Mouse (Mus musculus) left cerebral cortex, postnatal 36 days (tissue): ENCODE measurements at regions not wholly inside any gene's neighbourhood (a gene's known extent, or its start where the extent isn't known, plus 50 kb on each side); places are given as distances from the start of the nearest gene placed in this dataset.
"Not testable (repeated sequence)": the region's sequence is repeated elsewhere in the genome, so short reads cannot be mapped to it uniquely, and the experiment has no call there.

ENCODE experiments used
- DNase-seq, 2 experiments: peaks; one replicate each; pipeline ENCODE4 v3.0.0; 2021 to 2022; ENCODE audit warnings: low spot score in 2 of 2, mixed read lengths in 1 of 2
- intact Hi-C: fragments of 180-260 bp; cut with DNase I; formaldehyde crosslinking; loops from one replicate; pipeline ENCODE4 v1.15.1; 2025

DNA sequence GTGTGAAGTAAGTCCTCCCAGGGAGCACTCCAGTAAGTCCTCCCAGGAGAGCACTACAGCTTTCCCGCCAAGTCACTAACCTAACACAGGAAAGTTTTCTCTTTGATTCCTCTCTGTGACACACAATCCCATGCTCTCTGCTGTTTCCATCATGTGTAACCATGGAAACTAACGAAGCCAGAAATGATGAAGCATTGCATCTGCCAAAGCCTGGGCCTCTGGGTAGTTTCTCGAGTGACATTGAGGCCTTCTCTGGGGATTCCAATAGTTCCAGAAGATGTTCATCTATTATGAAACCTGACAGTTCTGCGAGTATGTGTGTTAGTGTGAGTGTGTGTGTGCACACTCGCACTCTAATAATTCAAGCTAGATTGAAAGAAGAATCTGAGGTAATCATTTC is 140.7 kb upstream of the Zfp637 start:
- no peak for DNase-seq
- intact Hi-C loops = no loop called here

DNA sequence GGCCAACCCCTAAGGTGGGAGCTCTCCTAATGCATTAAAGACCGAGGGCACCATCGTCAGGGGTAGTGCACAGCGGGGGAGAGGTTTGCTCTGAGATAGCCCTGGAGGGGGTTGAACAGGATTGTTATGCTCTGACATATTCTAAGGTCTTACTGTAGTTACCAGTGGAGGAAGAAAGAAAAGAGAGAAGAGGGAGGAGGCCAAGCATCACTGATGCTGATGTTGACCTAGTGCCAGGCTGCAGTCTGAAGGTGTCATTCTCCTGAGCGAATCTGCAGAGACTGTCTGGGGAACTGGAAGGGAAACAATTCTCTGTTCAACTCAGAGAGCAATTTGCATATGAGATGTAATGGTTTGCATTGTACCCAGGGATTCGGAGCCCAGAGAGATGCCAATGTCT is 139.4 kb upstream of the Zfp637 start:
- no peak for DNase-seq
- intact Hi-C loops = no loop called here

DNA sequence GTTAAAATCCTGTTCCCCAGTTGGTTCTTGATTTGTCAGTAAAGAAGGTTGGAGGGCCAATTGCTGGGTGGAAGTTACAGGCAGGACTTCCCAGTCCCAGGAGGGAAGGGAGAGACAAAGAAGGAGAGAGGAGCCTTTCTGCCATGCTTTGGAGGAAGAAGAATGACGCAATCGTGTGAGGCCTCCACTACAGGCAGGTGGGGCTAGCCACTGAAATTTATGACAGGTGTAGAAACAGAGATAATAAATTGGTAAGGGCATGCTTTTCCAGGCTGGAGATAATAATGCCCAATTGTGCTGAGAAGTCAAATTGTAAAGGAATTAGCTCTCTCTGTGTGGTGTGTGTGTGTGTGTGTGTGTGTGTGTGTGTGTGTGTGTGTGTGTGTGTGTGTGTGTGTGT is 135.0 kb upstream of the Zfp637 start:
- intact Hi-C loops = no loop called here

DNA sequence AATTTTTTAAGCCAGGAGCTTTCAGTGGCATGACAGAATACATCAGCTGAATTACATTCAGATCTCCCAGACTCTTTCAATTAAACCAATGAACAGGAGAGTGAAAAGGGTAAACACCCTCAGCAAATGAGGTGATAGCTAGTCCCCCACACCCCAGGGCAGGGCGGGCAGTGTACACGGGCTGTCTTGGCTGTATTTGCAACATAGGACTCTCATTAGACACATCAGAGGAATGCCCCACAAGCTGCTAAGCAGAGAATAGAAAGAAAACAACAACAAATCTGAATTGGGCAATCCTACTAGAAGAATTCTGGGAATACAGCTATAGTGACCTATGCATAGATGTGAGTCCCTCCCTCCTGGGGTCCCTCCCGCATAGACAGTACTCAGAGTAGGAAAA is 131.8 kb upstream of the Zfp637 start:
- no peak for DNase-seq
- intact Hi-C loops = no loop called here

More for the DNA sequence above, 135.0 kb upstream of the Zfp637 start:
- no peak for DNase-seq

DNA sequence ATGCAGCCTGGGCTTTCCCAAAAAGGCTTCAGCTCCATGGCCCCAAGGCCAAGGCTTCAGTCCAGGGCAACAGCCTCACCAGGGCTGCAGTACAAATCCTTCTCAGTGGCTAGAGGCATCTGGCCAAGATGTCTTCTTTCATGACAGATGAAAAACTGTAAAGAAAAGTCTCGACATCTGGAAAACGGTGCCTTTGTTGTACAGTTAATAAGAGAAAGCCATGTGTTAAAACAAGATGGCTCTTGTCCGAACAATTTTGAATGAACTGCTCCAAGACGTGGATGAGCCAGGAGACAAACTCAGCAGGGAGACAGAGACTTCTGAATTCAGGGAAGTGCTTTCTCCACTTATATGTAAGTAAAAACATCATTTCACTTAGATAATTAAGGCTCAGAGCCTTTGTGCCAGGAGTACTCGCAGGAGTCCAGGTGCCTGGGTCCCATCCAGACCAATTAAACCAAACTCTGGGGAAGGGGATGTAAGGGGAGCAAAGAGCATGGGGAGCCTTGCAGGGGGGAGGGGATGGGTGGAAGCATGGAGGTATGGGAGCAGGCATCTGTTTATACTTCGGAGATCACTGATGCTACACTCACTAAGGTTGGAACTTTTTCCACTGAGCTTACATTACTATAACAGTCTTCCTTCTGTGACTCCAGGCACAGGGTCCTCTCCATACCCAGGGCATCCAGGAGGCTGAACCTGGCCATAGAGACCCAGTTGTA is 125.8 kb upstream of the Zfp637 start:
- no peak for DNase-seq
- intact Hi-C loops = no loop called here

DNA sequence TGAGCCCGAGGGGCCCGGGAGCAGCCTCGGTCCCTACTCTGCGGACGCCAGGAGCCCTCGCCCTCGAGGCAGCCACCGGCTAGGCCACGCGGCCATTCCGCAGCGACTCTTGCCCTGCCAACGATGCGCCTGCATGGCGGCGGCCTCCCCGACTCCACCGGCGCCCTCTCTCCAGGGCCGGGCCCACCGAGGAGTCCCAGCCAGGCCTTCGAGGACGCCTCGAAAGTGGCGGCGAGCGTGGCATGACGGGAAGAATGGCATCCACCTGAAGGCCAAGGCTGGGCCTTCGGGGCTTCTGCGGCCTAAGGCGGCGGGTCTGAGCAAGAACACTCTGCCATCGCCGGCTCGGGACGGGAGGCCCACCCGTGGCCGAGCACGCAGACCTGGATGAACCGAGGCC is 124.6 kb upstream of the Zfp637 start:
- intact Hi-C loops, DNase-seq: not testable (repeated sequence)

DNA sequence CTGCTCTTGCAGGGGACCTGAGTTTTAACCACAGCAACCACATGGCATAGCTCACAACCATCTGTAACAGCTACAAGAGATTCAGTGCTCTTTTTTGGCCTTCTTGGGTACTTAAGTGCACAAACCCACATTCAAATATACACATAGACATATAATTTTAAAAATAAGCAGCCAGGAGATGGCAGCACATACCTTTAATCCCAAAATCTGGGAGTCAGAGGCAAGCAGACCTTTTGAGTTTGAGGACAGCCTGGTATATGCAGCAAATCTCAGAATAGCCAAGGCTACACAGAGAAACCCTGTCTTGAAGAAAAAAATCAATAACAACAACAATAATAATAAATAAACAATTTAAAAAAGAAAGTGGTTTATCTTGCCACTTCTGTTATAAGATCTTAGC is 88.6 kb upstream of the Zfp637 start:
- DNase-seq, intact Hi-C loops: not testable (repeated sequence)

DNA sequence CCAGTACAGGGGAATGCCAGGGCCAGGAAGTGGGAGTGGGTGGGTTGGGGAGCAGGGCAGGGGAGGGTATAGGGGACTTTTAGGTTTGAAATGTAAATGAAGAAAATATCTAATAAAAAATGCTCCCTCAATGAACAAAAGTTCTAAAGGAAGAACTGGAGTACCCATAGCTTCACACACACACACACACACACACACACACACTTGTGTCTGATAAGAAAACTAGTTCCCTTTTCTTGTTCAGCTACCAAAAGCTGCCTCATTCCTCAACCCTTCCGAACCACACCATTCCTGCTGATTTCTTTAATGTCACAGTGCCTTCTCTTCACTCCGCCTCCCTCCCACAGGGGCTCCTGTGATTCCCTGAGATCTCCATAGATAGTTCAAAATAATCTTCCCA is 85.3 kb upstream of the Zfp637 start:
- not testable (repeated sequence) for DNase-seq
- intact Hi-C loops = loop anchor here (5.0 kb wide), 1 partner anchor 72 kb away; no protein-coding TSS in a partner anchor

DNA sequence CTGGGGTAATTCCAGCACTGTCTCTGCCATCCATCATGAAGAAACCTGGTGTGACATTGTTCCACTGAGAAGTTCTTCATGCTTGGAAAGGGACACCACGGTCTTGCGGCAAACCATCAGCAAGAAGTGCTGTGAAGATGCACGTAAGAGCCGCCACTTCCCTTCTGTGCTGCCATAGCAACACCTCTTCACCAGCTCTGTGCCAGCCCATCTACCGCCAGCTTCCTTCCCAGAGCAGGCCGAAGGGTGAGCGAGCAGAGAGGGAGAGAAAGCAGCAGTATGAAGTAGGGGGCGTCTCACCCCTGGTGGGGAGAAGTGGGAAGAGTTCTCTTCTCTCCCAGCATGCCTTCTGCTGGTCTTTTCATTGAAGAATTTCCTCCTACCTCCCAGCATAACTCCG is 84.8 kb upstream of the Zfp637 start:
- intact Hi-C loops = loop anchor here (5.0 kb wide), 1 partner anchor 71 kb away; no protein-coding TSS in a partner anchor
- DNase-seq = peak in 1 of 2 experiments; percentile 34

DNA sequence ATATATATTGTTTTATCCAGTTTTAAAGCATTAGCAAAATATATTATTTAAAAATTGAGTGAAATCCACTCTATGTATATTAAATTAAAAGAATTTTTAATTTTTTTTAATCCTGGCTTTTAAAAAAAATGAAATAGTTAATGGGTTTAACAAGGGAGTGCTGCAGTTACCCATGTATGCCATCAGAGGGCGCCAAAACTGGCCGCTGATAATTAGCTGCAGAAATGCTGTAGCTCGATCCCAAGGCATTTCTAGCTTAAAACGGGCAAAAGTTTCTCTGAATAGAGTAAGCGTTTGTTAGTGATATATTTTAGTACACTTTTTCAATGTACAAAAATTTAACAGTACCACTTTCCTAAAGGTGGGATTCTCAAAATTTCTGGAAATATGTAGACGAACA is 82.5 kb upstream of the Zfp637 start:
- DNase-seq = not testable (repeated sequence)
- intact Hi-C loops = loop anchor here (5.0 kb wide), 1 partner anchor 69 kb away; no protein-coding TSS in a partner anchor

DNA sequence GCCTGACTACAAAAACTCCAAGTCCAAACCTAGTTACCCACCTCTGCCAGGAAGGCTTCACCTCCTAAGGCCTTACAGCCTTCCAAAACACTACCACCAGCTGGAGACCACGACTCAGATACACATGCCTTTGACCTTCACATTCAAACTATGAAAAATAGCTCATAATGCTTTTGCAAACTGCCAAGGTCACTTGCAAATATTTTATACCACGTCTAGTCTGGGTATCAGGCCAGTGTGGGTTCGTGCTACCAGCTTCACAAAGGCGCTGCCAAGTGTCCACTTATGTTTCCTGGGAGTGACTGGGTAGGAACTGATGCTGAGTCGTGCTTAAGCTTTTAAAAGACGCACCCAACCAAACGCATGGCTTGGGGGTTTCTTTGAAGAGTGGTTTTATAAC is 69.5 kb upstream of the Zfp637 start:
- intact Hi-C loops = no loop called here
- no peak for DNase-seq

DNA sequence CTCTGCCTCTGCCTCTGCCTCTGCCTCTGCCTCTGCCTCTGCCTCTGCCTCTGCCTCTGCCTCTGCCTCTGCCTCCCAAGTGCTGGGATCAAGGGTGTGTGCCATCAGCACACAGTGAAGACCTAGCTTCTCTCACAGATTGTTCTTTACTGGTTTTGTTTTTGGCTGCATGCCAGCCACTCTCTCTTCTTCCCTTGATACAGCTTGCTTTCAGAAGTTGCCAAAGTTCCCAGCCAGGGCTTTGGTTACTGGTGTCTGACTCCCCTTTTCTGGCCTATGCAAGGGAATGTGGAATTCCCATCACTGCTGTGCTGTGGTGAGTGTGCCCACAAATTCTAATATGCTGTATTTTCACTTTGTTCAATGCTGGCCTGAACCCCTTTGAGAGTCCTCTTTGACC is 68.6 kb upstream of the Zfp637 start:
- intact Hi-C loops = no loop called here
- no peak for DNase-seq

DNA sequence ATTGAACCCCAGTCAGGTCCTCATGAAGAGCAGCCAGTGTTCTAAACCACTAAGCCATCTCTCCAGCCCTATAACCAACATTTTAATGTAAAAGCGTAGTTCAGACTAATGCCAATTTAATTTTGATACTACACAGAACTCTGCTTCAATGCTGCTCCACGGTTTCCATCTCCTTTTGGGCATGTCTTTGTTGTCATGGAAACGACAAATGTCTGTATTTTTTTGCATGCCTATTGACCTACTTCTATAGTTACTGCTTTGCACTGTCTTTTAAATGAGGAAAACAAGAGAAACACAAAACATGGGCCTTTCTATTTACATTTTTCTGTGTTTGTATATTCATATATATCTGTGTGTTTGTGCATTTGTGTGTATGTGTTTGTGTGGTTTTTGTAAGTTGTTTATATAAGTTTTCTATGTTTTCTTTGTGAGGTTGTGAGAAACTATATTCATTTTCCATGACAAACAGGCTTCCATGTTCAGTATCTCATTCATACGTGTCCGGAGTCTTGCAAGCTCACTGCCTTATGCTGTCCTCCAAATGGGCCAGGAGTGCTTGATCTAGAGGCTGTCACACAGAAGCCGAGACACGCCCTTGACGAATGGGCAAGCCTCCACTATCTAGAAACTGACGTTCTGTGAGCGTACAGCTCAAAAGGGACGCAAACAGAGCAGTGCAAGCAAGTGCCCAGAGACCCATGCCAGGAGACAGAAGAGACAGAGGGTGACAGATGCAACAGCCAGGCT is 65.5 kb upstream of the Zfp637 start:
- DNase-seq = no peak
- intact Hi-C loops = no loop called here

DNA sequence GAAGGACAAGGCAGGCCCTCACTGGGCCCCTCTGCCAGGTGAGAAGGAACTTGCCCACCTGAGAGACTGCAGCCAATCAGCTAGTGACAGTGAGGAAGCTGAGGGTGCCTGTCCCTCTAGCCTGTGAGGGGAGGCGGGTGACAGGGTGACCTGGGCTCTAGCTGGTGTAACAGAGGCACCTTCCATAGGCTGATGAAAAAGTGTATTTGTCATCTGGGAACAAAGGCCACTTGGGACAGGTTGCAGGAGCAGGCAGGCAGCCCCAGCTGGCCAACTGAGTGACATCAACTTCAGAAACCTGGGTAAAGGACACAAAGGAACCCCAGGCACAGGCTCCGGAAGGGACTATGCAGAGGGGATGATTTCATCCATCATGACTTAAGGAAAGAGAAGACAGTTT is 63.0 kb upstream of the Zfp637 start:
- intact Hi-C loops = no loop called here

DNA sequence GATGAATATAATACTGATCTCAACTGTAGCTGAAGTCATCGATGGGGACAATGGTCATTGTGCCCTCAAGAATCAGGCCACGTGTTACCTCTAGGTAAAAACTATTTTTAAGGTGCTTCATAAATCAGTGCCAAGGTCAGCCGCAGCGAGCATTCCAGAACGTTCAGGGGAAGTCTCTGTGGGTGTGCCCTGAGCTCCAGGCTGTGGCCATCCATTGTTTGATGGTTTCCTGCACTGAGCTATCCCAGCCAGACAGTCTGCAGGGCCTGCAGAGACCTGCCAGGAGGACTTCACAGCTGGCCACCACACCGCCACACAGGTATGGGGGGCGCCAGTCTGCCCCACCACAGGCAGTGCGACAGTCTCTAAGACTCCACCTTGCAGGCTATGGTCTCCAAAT is 62.5 kb upstream of the Zfp637 start:
- intact Hi-C loops = no loop called here
- no peak for DNase-seq

More for the DNA sequence above, 63.0 kb upstream of the Zfp637 start:
- no peak for DNase-seq

DNA sequence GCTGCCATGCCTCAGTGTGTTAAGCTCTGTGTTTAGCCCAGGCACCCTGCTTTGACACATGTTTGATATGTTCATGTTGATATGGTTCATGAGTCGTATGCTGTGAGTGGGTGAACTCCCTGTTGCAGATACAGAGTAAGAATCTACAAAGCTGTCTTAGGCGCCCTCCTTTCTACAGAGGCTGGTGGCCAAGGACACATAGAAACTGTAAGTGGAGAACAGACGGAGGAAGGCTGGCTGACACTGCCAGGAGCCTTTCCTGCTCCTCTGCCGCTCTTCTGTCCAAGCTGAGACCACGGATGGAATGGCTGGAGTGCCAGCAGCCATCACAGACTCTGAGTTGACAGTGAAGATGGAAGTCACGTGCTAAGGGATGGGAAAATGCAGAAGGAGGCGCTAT is 62.0 kb upstream of the Zfp637 start:
- no peak for DNase-seq
- intact Hi-C loops = no loop called here

DNA sequence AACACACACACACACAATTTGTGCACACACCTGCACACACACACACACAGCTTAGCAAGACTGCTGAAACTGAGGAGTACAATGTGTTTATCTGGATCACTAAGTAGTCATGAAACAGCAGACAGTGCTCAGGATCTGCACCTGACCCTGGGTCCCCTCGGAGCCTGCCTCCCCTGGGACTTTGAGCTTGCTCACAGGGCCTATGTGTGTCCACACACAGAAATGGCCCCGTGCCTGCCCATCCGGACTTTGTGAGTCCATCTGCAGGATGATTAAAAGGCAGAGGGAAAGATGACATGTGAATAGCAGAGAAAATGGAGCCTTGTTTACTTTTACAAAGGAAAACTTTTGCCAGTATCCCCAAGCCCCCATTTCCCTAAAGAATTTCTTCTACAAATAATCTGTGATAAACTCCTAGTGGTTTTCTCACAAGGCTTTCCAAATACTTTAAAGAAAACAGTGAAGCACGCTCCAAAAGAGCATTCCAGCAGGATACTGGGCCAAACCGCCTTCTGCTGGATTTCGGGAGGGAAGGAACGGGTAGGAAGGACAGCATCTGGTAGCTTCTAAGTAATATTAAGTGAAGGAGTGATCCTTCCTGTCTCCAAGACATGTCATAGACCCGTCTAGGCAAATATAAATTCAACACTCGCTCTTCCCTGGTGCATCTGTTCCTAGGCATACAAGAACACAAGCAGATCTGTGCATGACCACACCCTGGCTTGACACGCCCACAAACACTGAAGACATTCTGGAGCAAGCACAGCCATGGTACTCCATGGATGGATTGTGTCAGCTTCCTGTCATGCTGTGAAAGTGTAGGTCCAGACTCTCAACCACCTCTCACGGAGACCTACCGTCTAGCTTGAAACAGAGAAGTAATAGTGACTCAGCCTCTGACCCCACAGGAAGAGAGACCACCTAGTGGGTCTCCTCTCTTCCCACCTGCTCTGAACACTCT is 52.1 kb upstream of the Zfp637 start:
- intact Hi-C loops = no loop called here
- no peak for DNase-seq

DNA sequence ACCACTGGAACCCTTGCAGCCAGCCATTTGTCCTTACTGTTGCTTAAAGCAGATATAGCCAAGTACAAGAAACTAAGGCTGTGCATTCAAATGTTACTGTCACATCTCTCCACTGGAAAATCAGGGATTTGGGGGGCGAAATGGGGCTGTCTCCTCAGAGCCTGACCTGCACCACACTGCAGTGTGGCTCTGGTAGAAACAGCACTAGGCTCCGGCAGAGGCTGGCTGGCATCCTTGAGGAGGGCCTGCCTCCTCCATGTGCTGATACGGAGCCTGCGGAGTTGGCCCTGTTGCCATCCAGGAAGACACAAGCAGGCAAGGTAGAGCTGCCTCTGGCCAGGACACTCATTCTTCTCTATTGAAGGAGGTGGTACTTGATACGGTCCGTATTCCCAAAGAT is 50.4 kb upstream of the Zfp637 start:
- no peak for DNase-seq
- intact Hi-C loops = no loop called here
